In genomic region chr19:32726451-32727325, GRCm38 (mm10) we compare ENCODE assay signal across 8 mouse cellular contexts. TPM values are rescaled to one million over a fixed set of nuclear protein-coding genes. Genes with fewer than 3 reads are reported as not detected.
A peak's percentile ranks its signal among the peaks of the same experiment; 100 is the strongest.
DNase-seq lines count a peak whose midpoint lies in the region; ATAC-seq and TF ChIP-seq lines count a peak whose summit lies in the region.

No protein-coding gene starts in this region.

- no peak for TF ChIP-seq CTCF in ES-Bruce4 (IDR thresholded peaks at IDR 0.05; ENCODE audit: low read depth, low read length)
- TF ChIP-seq CTCF in forebrain, postnatal 0 days (IDR thresholded peaks at IDR 0.05; ENCODE audit: low read depth): no peak
- TF ChIP-seq CTCF in midbrain, postnatal 0 days (IDR thresholded peaks at IDR 0.05): no peak

- TF ChIP-seq POLR2A in ES-Bruce4 (IDR thresholded peaks at IDR 0.05; ENCODE audit: insufficient read depth, low read length): no peak

- peaks cover 40% of the 10 kb centered on the region for H3K27me3 ChIP-seq in heart, embryonic 10.5 days (ENCODE audit: insufficient read depth, poor library complexity, severe bottlenecking)
- H3K27me3 ChIP-seq in ES-Bruce4 (ENCODE audit: control insufficient read depth, insufficient read depth, low read length, poor library complexity, severe bottlenecking): no peaks in the 10 kb centered on the region
- no peaks in the 10 kb centered on the region for H3K27me3 ChIP-seq in forebrain, postnatal 0 days (ENCODE audit: insufficient read depth, low read length)
- peaks cover 3% of the 10 kb centered on the region; the same call in 1 of the 2 replicates for H3K27me3 ChIP-seq in midbrain, postnatal 0 days (ENCODE audit: insufficient read depth, low read length)

- no peaks in the 10 kb centered on the region for H3K36me3 ChIP-seq in heart, embryonic 10.5 days
- no peaks in the 10 kb centered on the region for H3K36me3 ChIP-seq in ES-Bruce4 (ENCODE audit: control insufficient read depth, insufficient read depth, low read length, poor library complexity, severe bottlenecking)
- H3K36me3 ChIP-seq in forebrain, postnatal 0 days (ENCODE audit: insufficient read depth): no peaks in the 10 kb centered on the region
- H3K36me3 ChIP-seq in midbrain, postnatal 0 days (ENCODE audit: insufficient read depth, low read length): no peaks in the 10 kb centered on the region

- ATAC-seq in forebrain, postnatal 0 days: peak; percentile 36; the same call in 1 of the 2 replicates
- ATAC-seq in midbrain, postnatal 0 days (ENCODE audit: low FRiP score): peak; percentile 66; the same call in 1 of the 2 replicates

- WGBS in heart, embryonic 10.5 days: 5% methylated on average over 22 of the region's 22 CpGs
- 3% methylated on average over 22 of the region's 22 CpGs for WGBS in forebrain, postnatal 0 days
- 3% methylated on average over 22 of the region's 22 CpGs for WGBS in midbrain, postnatal 0 days

- peak overlapping the region; percentile 87 for H3K9ac ChIP-seq in ES-Bruce4 (ENCODE audit: low read depth, poor library complexity, severe bottlenecking)
- H3K9ac ChIP-seq in forebrain, postnatal 0 days: no peak overlapping the region
- H3K9ac ChIP-seq in midbrain, postnatal 0 days (replicated peaks; ENCODE audit: low read length, poor library complexity, severe bottlenecking): 0 out of 2 replicates have a peak overlapping the region, but pooled peaks have one; percentile 33

- peak overlapping the region; percentile 30 for H3K4me2 ChIP-seq in forebrain, postnatal 0 days (ENCODE audit: low read depth)
- H3K4me2 ChIP-seq in midbrain, postnatal 0 days (ENCODE audit: low read depth, low read length, poor library complexity, severe bottlenecking): peak overlapping the region; percentile 40

- H3K27ac ChIP-seq in heart, embryonic 10.5 days: no peak overlapping the region
- peak overlapping the region; percentile 99 for H3K27ac ChIP-seq in ES-Bruce4 (ENCODE audit: insufficient read depth, low read length)
- H3K27ac ChIP-seq in forebrain, postnatal 0 days (ENCODE audit: low read depth, low read length): no peak overlapping the region
- no peak overlapping the region for H3K27ac ChIP-seq in midbrain, postnatal 0 days (ENCODE audit: low read depth, low read length)

- H3K4me1 ChIP-seq in heart, embryonic 10.5 days: peaks cover 11% of the 10 kb centered on the region
- H3K4me1 ChIP-seq in ES-Bruce4 (ENCODE audit: control insufficient read depth, insufficient read depth, low read length): no peaks in the 10 kb centered on the region
- no peaks in the 10 kb centered on the region; the same call in 1 of the 2 replicates for H3K4me1 ChIP-seq in forebrain, postnatal 0 days (ENCODE audit: insufficient read depth)
- H3K4me1 ChIP-seq in midbrain, postnatal 0 days (ENCODE audit: insufficient read depth, low read length): peaks cover 10% of the 10 kb centered on the region

- TF ChIP-seq EP300 in ES-Bruce4 (IDR thresholded peaks at IDR 0.05; ENCODE audit: insufficient read depth, low read depth, low read length): 0 out of 2 replicates have a peak, but pooled peaks have one; percentile 28

- H3K4me3 ChIP-seq in heart, embryonic 10.5 days: peak overlapping the region; percentile 44
- peak overlapping the region; percentile 34; the same call in 1 of the 2 replicates for H3K4me3 ChIP-seq in ES-Bruce4 (ENCODE audit: low read depth, low read length)
- H3K4me3 ChIP-seq in forebrain, postnatal 0 days (ENCODE audit: low read depth, low read length): peak overlapping the region; percentile 1; the same call in 1 of the 2 replicates
- peak overlapping the region; percentile 19; the same call in 1 of the 2 replicates for H3K4me3 ChIP-seq in midbrain, postnatal 0 days (ENCODE audit: low read depth, low read length)

- H3K9me3 ChIP-seq in heart, embryonic 10.5 days: no peaks in the 10 kb centered on the region
- no peaks in the 10 kb centered on the region for H3K9me3 ChIP-seq in ES-Bruce4 (replicated peaks; ENCODE audit: control insufficient read depth, insufficient read depth, low read length, poor library complexity, severe bottlenecking)
- no peaks in the 10 kb centered on the region for H3K9me3 ChIP-seq in forebrain, postnatal 0 days (ENCODE audit: low read length)
- H3K9me3 ChIP-seq in midbrain, postnatal 0 days (ENCODE audit: low read length): no peaks in the 10 kb centered on the region

- no peak for DNase-seq in heart, embryonic 10.5 days (ENCODE audit: low spot score)
- no peak for DNase-seq in heart, adult 18-20 months
- DNase-seq in forebrain, postnatal 0 days: peak; percentile 17
- DNase-seq in midbrain, postnatal 0 days (ENCODE audit: low spot score): peak; percentile 20
- DNase-seq in spleen, adult 12 weeks (ENCODE audit: low spot score): no peak
- DNase-seq in urinary bladder, postnatal 10 days (ENCODE audit: low spot score): no peak
- no peak for DNase-seq in frontal cortex, postnatal 36 days (ENCODE audit: low spot score in 2 of 2)

RNA-seq across cellular contexts. Expression of gene Atad1, which starts 12.9 kb away (rescaled TPM):
- 63.4 and 68.1 TPM in 2 replicates for polyA plus RNA-seq in heart, embryonic 10.5 days (2016; fragmentation: Nextera tagmentation; extraction: Ambion mirVana)
- total RNA-seq in heart, adult 18-20 months (2021): 10 to 100 TPM; 90.5 to 91.8 TPM
- polyA plus RNA-seq in ES-Bruce4 (2011; ENCODE audit: insufficient read depth, insufficient read length, low read depth, missing spikeins): 98.4 and 107 TPM in 2 replicates
- total RNA-seq in forebrain, postnatal 0 days (2014; rRNA removed): 135 and 173 TPM in 2 replicates
- 119 and 121 TPM in 2 replicates for polyA plus RNA-seq in forebrain, postnatal 0 days (2015; fragmentation: Nextera tagmentation; extraction: Ambion mirVana)
- total RNA-seq in midbrain, postnatal 0 days (2014; rRNA removed): 89.3 and 147 TPM in 2 replicates
- 107 and 108 TPM in 2 replicates for polyA plus RNA-seq in midbrain, postnatal 0 days (2015; fragmentation: Nextera tagmentation; extraction: Ambion mirVana)

RNA-seq across cellular contexts. Expression of gene Pten, which starts 30.6 kb away (rescaled TPM):
- 4.3 and 5.4 TPM in 2 replicates for polyA plus RNA-seq in heart, embryonic 10.5 days (2016; fragmentation: Nextera tagmentation; extraction: Ambion mirVana)
- total RNA-seq in heart, adult 18-20 months (2021): 10 to 100 TPM; 59.0 to 60.3 TPM
- 58.8 and 64.1 TPM in 2 replicates for polyA plus RNA-seq in ES-Bruce4 (2011; ENCODE audit: insufficient read depth, insufficient read length, low read depth, missing spikeins)
- 105 and 122 TPM in 2 replicates for total RNA-seq in forebrain, postnatal 0 days (2014; rRNA removed)
- polyA plus RNA-seq in forebrain, postnatal 0 days (2015; fragmentation: Nextera tagmentation; extraction: Ambion mirVana): 10.0 and 12.3 TPM in 2 replicates
- total RNA-seq in midbrain, postnatal 0 days (2014; rRNA removed): 117 and 171 TPM in 2 replicates
- polyA plus RNA-seq in midbrain, postnatal 0 days (2015; fragmentation: Nextera tagmentation; extraction: Ambion mirVana): 12.6 and 14.0 TPM in 2 replicates

Comparison
In these comparisons a context has a peak if more than half of its experiments do, and no peak if none do; other contexts are left out.
1. DNase-seq: peak in forebrain, postnatal 0 days (single experiment) and midbrain, postnatal 0 days (single experiment); none in heart, embryonic 10.5 days (single experiment), heart, adult 18-20 months (0 of 2), spleen, adult 12 weeks (single experiment), urinary bladder, postnatal 10 days (single experiment) and frontal cortex, postnatal 36 days (0 of 2).
2. Peak in every context shown above with its lines, with median percentiles within 50 percentile points of each other: H3K4me3 ChIP-seq.